Mouse (Mus musculus) retina, adult 2 months (tissue): ENCODE measurements around the gene Pusl1.
A peak's percentile ranks its signal among the peaks of the same experiment; 100 is the strongest.

ENCODE experiments used
- DNase-seq: peaks from one replicate; pipeline ENCODE4 v3.0.0-alpha.2; 2012; ENCODE audit warnings: low read depth, low spot score

The Pusl1 gene

GRCm38 (mm10) chr4:155886330-155886729, 5.3 kb downstream of the Pusl1 start:
- DNase-seq, result no peak

- no peak for DNase-seq
Measured at GRCm38 (mm10) chr4:155883587-155883986, 8.0 kb downstream of the Pusl1 start.

GRCm38 (mm10) chr4:155871404-155871803, 20.2 kb downstream of the Pusl1 start:
- DNase-seq, result no peak

- DNase-seq, result peak; percentile 77
Measured at GRCm38 (mm10) chr4:155869317-155870033, 22.1 kb downstream of the Pusl1 start, which contains the start of the genes Cptp and Ints11. Cptp (minus strand) TSS chr4:155869440. Ints11 (plus strand) TSS chr4:155869546.

- DNase-seq, result no peak
Measured at GRCm38 (mm10) chr4:155868614-155869298, 22.8 kb downstream of the Pusl1 start.

- no peak for DNase-seq
Measured at GRCm38 (mm10) chr4:155863001-155863400, 28.6 kb downstream of the Pusl1 start, which contains the start of gene Tas1r3. Tas1r3 (minus strand) TSS chr4:155863362.

- DNase-seq, result no peak
Measured at GRCm38 (mm10) chr4:155861787-155862186, 29.8 kb downstream of the Pusl1 start.

GRCm38 (mm10) chr4:155859318-155859717, 32.3 kb downstream of the Pusl1 start:
- no peak for DNase-seq

GRCm38 (mm10) chr4:155856881-155857280, 34.7 kb downstream of the Pusl1 start:
- no peak for DNase-seq

GRCm38 (mm10) chr4:155856071-155856470, 35.5 kb downstream of the Pusl1 start:
- no peak for DNase-seq

GRCm38 (mm10) chr4:155854991-155855390, 36.6 kb downstream of the Pusl1 start:
- no peak for DNase-seq

- no peak for DNase-seq
Measured at GRCm38 (mm10) chr4:155853421-155853820, 38.2 kb downstream of the Pusl1 start.

- no peak for DNase-seq
Measured at GRCm38 (mm10) chr4:155851951-155852411, 39.6 kb downstream of the Pusl1 start.

GRCm38 (mm10) chr4:155851368-155851767, 40.2 kb downstream of the Pusl1 start:
- DNase-seq, result no peak

GRCm38 (mm10) chr4:155849792-155850451, 41.7 kb downstream of the Pusl1 start:
- no peak for DNase-seq

- DNase-seq, result no peak
Measured at GRCm38 (mm10) chr4:155849391-155849790, 42.2 kb downstream of the Pusl1 start.

- no peak for DNase-seq
Measured at GRCm38 (mm10) chr4:155848434-155849095, 43.0 kb downstream of the Pusl1 start.

- no peak for DNase-seq
Measured at GRCm38 (mm10) chr4:155847591-155848352, 43.8 kb downstream of the Pusl1 start.

GRCm38 (mm10) chr4:155846871-155847578, 44.6 kb downstream of the Pusl1 start, which contains the start of gene Dvl1:
Dvl1 (plus strand) TSS chr4:155847402.
- DNase-seq, result peak; percentile 85

- no peak for DNase-seq
Measured at GRCm38 (mm10) chr4:155843231-155843630, 48.4 kb downstream of the Pusl1 start.
